Comparison of ENCODE assay signal across 8 mouse cellular contexts in genomic region chr7:120830431-120831381, GRCm38 (mm10). TPM values are rescaled to one million over a fixed set of nuclear protein-coding genes. Genes with fewer than 3 reads are reported as not detected.
DNase-seq lines count a peak whose midpoint lies in the region; ATAC-seq and TF ChIP-seq lines count a peak whose summit lies in the region.

No protein-coding gene starts in this region.

- H3K36me3 ChIP-seq in intestine, embryonic 14.5 days (ENCODE audit: control insufficient read depth, insufficient read depth, low read length) = no peaks in the 10 kb centered on the region
- H3K36me3 ChIP-seq in limb, embryonic 15.5 days = no peaks in the 10 kb centered on the region
- no peaks in the 10 kb centered on the region for H3K36me3 ChIP-seq in midbrain, embryonic 15.5 days (replicated peaks)

- no peak for TF ChIP-seq CTCF in layer of hippocampus, adult 2 months (conservative IDR thresholded peaks at IDR 0.05)

- H3K9ac ChIP-seq in intestine, embryonic 14.5 days (ENCODE audit: low read length) = peak overlapping the region; percentile 48
- H3K9ac ChIP-seq in limb, embryonic 15.5 days = peak overlapping the region; percentile 50
- peak overlapping the region; percentile 46 for H3K9ac ChIP-seq in midbrain, embryonic 15.5 days

- WGBS in intestine, embryonic 14.5 days = 1% methylated on average over 45 of the region's 46 CpGs
- 1% methylated on average over 46 of the region's 46 CpGs for WGBS in limb, embryonic 15.5 days
- WGBS in midbrain, embryonic 15.5 days = 1% methylated on average over 46 of the region's 46 CpGs

- H3K27ac ChIP-seq in layer of hippocampus, adult 2 months = peak overlapping the region; percentile 90
- peak overlapping the region; percentile 30; the same call in 1 of the 2 replicates for H3K27ac ChIP-seq in intestine, embryonic 14.5 days (ENCODE audit: low read depth)
- H3K27ac ChIP-seq in limb, embryonic 15.5 days = peak overlapping the region; percentile 38; the same call in 1 of the 2 replicates
- H3K27ac ChIP-seq in midbrain, embryonic 15.5 days = peak overlapping the region; percentile 40

- H3K9me3 ChIP-seq in intestine, embryonic 14.5 days (ENCODE audit: control insufficient read depth, low read length) = no peaks in the 10 kb centered on the region
- no peaks in the 10 kb centered on the region for H3K9me3 ChIP-seq in limb, embryonic 15.5 days
- H3K9me3 ChIP-seq in midbrain, embryonic 15.5 days = no peaks in the 10 kb centered on the region

- ATAC-seq in common myeloid progenitor, adult 5-6 weeks (replicated peaks; ENCODE audit: low read depth, poor library complexity, severe bottlenecking) = peak; percentile 30
- ATAC-seq in intestine, embryonic 14.5 days (replicated peaks; ENCODE audit: low FRiP score, low TSS enrichment, low read depth) = peak; percentile 23
- ATAC-seq in limb, embryonic 15.5 days (ENCODE audit: insufficient number of reproducible peaks, low FRiP score, low TSS enrichment, low read depth) = no peak
- ATAC-seq in midbrain, embryonic 15.5 days (replicated peaks) = peak; percentile 14; the same call in 1 of the 2 replicates

- H3K4me3 ChIP-seq in layer of hippocampus, adult 2 months = peak overlapping the region; percentile 84
- peak overlapping the region; percentile 64 for H3K4me3 ChIP-seq in intestine, embryonic 14.5 days (ENCODE audit: low read depth, low read length)
- peak overlapping the region; percentile 57 for H3K4me3 ChIP-seq in limb, embryonic 15.5 days
- peak overlapping the region; percentile 55 for H3K4me3 ChIP-seq in midbrain, embryonic 15.5 days

- DNase-seq in layer of hippocampus, adult 2 months (ENCODE audit: low spot score in 2 of 2) = peak; percentile 48 to 51
- no peak for DNase-seq in layer of hippocampus, adult 8-10 months (ENCODE audit: low spot score in 2 of 2)
- peak; percentile 55 for DNase-seq in gastrocnemius, postnatal 25 days
- DNase-seq in intestine, embryonic 14.5 days (ENCODE audit: low spot score) = peak; percentile 86
- peak; percentile 59 to 65 for DNase-seq in spleen, postnatal 36 days (ENCODE audit: low spot score in 2 of 2)

- H3K4me1 ChIP-seq in intestine, embryonic 14.5 days (replicated peaks; ENCODE audit: control insufficient read depth, insufficient read depth, low read length) = peaks cover 5% of the 10 kb centered on the region; the same call in 1 of the 2 replicates
- peaks cover 18% of the 10 kb centered on the region for H3K4me1 ChIP-seq in limb, embryonic 15.5 days
- peaks cover 17% of the 10 kb centered on the region for H3K4me1 ChIP-seq in midbrain, embryonic 15.5 days

- H3K4me2 ChIP-seq in intestine, embryonic 14.5 days (ENCODE audit: low read length) = peak overlapping the region; percentile 89
- peak overlapping the region; percentile 93 for H3K4me2 ChIP-seq in limb, embryonic 15.5 days
- H3K4me2 ChIP-seq in midbrain, embryonic 15.5 days = peak overlapping the region; percentile 85

- no peaks in the 10 kb centered on the region for H3K27me3 ChIP-seq in intestine, embryonic 14.5 days (replicated peaks; ENCODE audit: control insufficient read depth, insufficient read depth, low read length)
- peaks cover 12% of the 10 kb centered on the region for H3K27me3 ChIP-seq in limb, embryonic 15.5 days
- H3K27me3 ChIP-seq in midbrain, embryonic 15.5 days (replicated peaks) = peaks cover 7% of the 10 kb centered on the region; the same call in 1 of the 2 replicates

RNA-seq across cellular contexts. Expression of gene Eef2k, which starts 11.9 kb away (rescaled TPM):
- total RNA-seq in layer of hippocampus, adult 2 months (2021) = 10 to 100 TPM; 32.5 to 32.8 TPM
- total RNA-seq in layer of hippocampus, adult 8-10 months (2022) = 10 to 100 TPM; 28.4 to 35.9 (median 32.0) TPM
- total RNA-seq in common myeloid progenitor, adult 5-6 weeks (2017) = 73.9 and 95.6 TPM in 2 replicates
- total RNA-seq in gastrocnemius, postnatal 25 days (2021) = 10 to 100 TPM; 39.3 to 56.2 TPM
- 16.3 and 18.8 TPM in 2 replicates for polyA plus RNA-seq in intestine, embryonic 14.5 days (2014; fragmentation: Nextera tagmentation; extraction: Ambion mirVana)
- polyA plus RNA-seq in limb, embryonic 15.5 days (2015; fragmentation: Nextera tagmentation; extraction: Ambion mirVana) = 83.7 and 87.9 TPM in 2 replicates
- 33.6 and 40.1 TPM in 2 replicates for polyA plus RNA-seq in midbrain, embryonic 15.5 days (2015; fragmentation: Nextera tagmentation; extraction: Ambion mirVana)

RNA-seq across cellular contexts. Expression of gene Gm5737, which starts 18.5 kb away (rescaled TPM):
- under 1 TPM in 1 of 2 experiments, not detected in 1; 0.37 TPM for total RNA-seq in layer of hippocampus, adult 2 months (2021)
- total RNA-seq in layer of hippocampus, adult 8-10 months (2022) = under 1 TPM in 1 of 4 experiments, not detected in 3; 0.33 TPM
- total RNA-seq in common myeloid progenitor, adult 5-6 weeks (2017) = not detected in 2 replicates
- total RNA-seq in gastrocnemius, postnatal 25 days (2021) = under 1 TPM; 0.43 to 0.51 TPM
- not detected in 2 replicates for polyA plus RNA-seq in intestine, embryonic 14.5 days (2014; fragmentation: Nextera tagmentation; extraction: Ambion mirVana)
- not detected in 2 replicates for polyA plus RNA-seq in limb, embryonic 15.5 days (2015; fragmentation: Nextera tagmentation; extraction: Ambion mirVana)
- polyA plus RNA-seq in midbrain, embryonic 15.5 days (2015; fragmentation: Nextera tagmentation; extraction: Ambion mirVana) = 0.17 and 0.22 TPM in 2 replicates

Comparison
In these comparisons a context has a peak if more than half of its experiments do, and no peak if none do; other contexts are left out.
1. DNase-seq: peak in layer of hippocampus, adult 2 months (2 of 2), gastrocnemius, postnatal 25 days (single experiment), intestine, embryonic 14.5 days (single experiment) and spleen, postnatal 36 days (2 of 2); none in layer of hippocampus, adult 8-10 months (0 of 2).
2. H3K27ac ChIP-seq: peak in every context shown above with its lines; median percentile 90 in layer of hippocampus, adult 2 months; 40 in midbrain, embryonic 15.5 days; 38 in limb, embryonic 15.5 days; 30 in intestine, embryonic 14.5 days.
3. Peak in every context shown above with its lines, with median percentiles within 50 percentile points of each other: H3K4me3 ChIP-seq, H3K4me2 ChIP-seq and H3K9ac ChIP-seq.